Mouse (Mus musculus) thymus, adult 2 months (tissue): ENCODE data around the gene Gm7694.

Experiments used
- CTCF ChIP-seq: fragments of 200-500 bp; IDR thresholded peaks from 2 replicates; pipeline ENCODE4 v1.5.1; 2012; ENCODE audit warnings: mild to moderate bottlenecking, control low read depth, low read length, moderate library complexity, borderline replicate concordance; ENCODE audit not compliant: control insufficient read depth, poor library complexity, insufficient read depth; ENCODE audit errors: extremely low read depth
- POLR2A ChIP-seq: fragments of 200-500 bp; IDR thresholded peaks from 2 replicates; pipeline ENCODE4 v1.6.1; 2012; ENCODE audit warnings: mild to moderate bottlenecking, low read length, control low read depth, moderate library complexity; ENCODE audit not compliant: control insufficient read depth, poor library complexity, insufficient read depth; ENCODE audit errors: extremely low read depth

- TF ChIP-seq POLR2A = no peak
- TF ChIP-seq CTCF = no peak
Observed at GRCm38 (mm10) chr1:170332775-170333174, 26.6 kb upstream of the Gm7694 start.
